Mouse (Mus musculus) adrenal gland, adult 8-10 months (tissue): ENCODE data around the gene Olfr1247. TPM values are rescaled to one million over a fixed set of nuclear protein-coding genes. Genes with fewer than 3 reads are reported as not detected.
"Not testable (repeated sequence)": the region's sequence is repeated elsewhere in the genome, so short reads cannot be mapped to it uniquely, and the experiment has no call there.

Experiments used
- DNase-seq: peaks from one replicate; pipeline ENCODE4 v3.0.0; 2022
- total RNA-seq, 4 experiments: library from RNA; stranded (reverse); gene quantifications; 2 replicates each; pipeline ENCODE4 v1.2.4; 2022

The Olfr1247 gene
- total RNA-seq, result not detected

DNA sequence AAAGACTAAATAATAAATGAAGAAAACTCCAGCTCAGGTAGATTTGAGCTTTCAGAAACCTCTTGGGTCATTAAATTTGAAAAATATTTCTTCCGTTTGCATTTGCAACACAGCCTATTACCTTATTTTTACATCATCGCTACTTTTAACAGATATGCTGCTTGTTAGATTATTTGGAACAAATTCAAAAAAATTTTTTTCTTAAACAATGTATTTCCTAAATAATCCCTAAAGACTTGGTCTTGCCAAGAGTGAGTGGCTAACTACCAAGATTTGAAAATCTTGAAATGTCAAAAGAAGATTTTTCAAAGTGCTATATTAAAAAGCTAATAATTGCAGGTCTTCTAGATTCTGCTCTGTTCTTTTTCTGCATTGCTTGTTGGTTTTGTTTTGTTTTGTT lies at the start of gene Olfr1247:
Olfr1247 (minus strand) TSS at position 101 of the 400 bp plus-strand sequence.
- DNase-seq, result no peak

DNA sequence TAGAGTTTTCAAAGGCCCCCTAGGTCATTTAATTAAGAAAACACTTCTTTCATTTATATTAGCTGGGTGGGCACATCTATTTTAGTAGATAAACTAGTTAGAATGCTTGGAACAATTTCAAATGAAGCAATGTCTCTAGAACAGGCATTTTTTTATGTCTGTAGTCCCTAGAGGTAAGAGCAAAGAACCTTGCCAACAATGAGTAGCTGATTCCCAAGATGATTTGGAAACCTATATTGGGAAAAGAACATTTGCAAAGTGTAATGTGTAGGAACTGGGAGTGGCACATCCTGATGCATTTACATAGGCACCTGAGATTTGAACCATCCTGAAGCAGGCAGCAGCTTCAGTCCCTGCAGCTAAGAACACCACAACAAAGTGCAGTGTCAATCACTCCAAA lies 47.4 kb upstream of the Olfr1247 start, which contains the start of gene Olfr1250:
Olfr1250 (minus strand) TSS at position 101 of the 400 bp plus-strand sequence.
- no peak for DNase-seq

- DNase-seq, result no peak
Observed at GRCm38 (mm10) chr2:89634883-89635282, 21.0 kb upstream of the Olfr1247 start, which contains the start of gene Olfr1249. Gene Olfr1249 (minus strand): TSS chr2:89634983.

DNA sequence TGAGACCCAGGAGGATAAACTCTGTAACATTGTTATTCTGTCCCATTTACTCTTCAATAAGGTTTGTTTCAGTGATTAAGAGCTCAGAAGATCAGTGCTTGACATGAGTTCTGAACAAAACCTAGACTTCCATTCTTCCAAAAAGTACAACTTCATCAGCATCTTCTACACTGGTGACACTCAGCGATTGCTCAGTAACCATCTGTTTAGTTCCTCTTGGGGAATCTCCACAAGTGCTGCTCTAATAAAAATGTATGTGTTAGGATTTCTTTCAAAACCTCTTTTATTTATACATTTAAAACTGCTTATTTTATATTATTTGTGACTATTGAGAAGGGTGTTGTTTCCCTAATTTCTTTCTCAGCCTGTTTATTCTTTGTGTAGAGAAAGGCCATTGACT lies 4.2 kb upstream of the Olfr1247 start, which contains the start of gene Olfr1248:
Olfr1248 (minus strand) TSS at position 101 of the 400 bp plus-strand sequence.
- DNase-seq, result not testable (repeated sequence)

DNA sequence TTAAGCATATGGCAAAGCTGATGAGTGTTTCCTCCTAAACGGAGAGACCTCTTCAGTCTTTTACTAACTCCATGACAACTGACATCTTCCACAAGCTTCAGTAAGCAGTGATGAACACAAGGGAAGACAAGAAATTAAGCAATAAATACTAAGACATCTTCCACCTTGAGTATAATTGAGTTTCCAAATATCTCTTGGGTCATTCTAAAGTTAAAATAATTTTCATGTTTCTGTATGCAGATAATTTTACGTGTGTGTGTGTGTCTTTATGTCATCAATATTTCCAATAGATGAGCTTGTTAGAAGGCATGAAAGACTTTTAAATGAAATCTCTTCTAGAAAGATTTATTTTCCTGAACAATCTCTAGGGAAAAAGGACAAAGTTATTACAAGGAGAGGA lies 20.9 kb downstream of the Olfr1247 start, which contains the start of gene Olfr1246:
Olfr1246 (minus strand) TSS at position 101 of the 400 bp plus-strand sequence.
- no peak for DNase-seq

- DNase-seq, result no peak
Observed at GRCm38 (mm10) chr2:89578347-89578746, 35.6 kb downstream of the Olfr1247 start, which contains the start of gene Olfr1245. Gene Olfr1245 (minus strand): TSS chr2:89578447.

GRCm38 (mm10) chr2:89562706-89563105 lies 51.2 kb downstream of the Olfr1247 start:
- DNase-seq, result not testable (repeated sequence)

Other genes with a start within 250 kb of the Olfr1247 start
- gene Olfr1234, start 249.3 kb downstream of the Olfr1247 start, total RNA-seq, result not detected
- not detected for gene Olfr1238, start 204.5 kb downstream of the Olfr1247 start, total RNA-seq
- gene Olfr1239, start 193.7 kb downstream of the Olfr1247 start, total RNA-seq, result not detected
- gene Olfr1240, start 171.1 kb downstream of the Olfr1247 start, total RNA-seq, result not detected
- not detected for gene Olfr1241, start 127.0 kb downstream of the Olfr1247 start, total RNA-seq
- not detected for gene Olfr1242, start 115.8 kb downstream of the Olfr1247 start, total RNA-seq
- not detected for gene Olfr1243, start 82.6 kb downstream of the Olfr1247 start, total RNA-seq
- not detected for gene Olfr1245, start 35.7 kb downstream of the Olfr1247 start, total RNA-seq
- gene Olfr1246, start 21.0 kb downstream of the Olfr1247 start, total RNA-seq, result not detected
- gene Olfr1248, start 4.1 kb upstream of the Olfr1247 start, total RNA-seq, result not detected
- gene Olfr1249, start 20.9 kb upstream of the Olfr1247 start, total RNA-seq, result not detected
- gene Olfr1250, start 47.3 kb upstream of the Olfr1247 start, total RNA-seq, result under 1 TPM in 1 of 4 experiments, not detected in 3; 0.06 TPM
- gene Olfr1251, start 57.8 kb upstream of the Olfr1247 start, total RNA-seq, result not detected
- not detected for gene Olfr1252, start 110.9 kb upstream of the Olfr1247 start, total RNA-seq
- not detected for gene Olfr1253, start 143.0 kb upstream of the Olfr1247 start, total RNA-seq
- gene Olfr1254, start 179.5 kb upstream of the Olfr1247 start, total RNA-seq, result not detected
- not detected for gene Olfr1255, start 197.9 kb upstream of the Olfr1247 start, total RNA-seq
- not detected for gene Olfr1256, start 227.4 kb upstream of the Olfr1247 start, total RNA-seq
- not detected for gene Olfr48, start 234.1 kb upstream of the Olfr1247 start, total RNA-seq